Mouse (Mus musculus) B cell, adult (primary cell): ENCODE measurements around the gene Agmo. TPM values are rescaled to one million over a fixed set of nuclear protein-coding genes. Genes with fewer than 3 reads are reported as not detected.

Experiments used
- total RNA-seq: library from RNA; stranded (reverse); gene quantifications from 4 replicates; pipeline ENCODE4 v1.2.4, GENCODE M21; 2023; ENCODE audit not compliant: inconsistent age

Agmo gene
- total RNA-seq, result not detected in 4 replicates

DNA sequence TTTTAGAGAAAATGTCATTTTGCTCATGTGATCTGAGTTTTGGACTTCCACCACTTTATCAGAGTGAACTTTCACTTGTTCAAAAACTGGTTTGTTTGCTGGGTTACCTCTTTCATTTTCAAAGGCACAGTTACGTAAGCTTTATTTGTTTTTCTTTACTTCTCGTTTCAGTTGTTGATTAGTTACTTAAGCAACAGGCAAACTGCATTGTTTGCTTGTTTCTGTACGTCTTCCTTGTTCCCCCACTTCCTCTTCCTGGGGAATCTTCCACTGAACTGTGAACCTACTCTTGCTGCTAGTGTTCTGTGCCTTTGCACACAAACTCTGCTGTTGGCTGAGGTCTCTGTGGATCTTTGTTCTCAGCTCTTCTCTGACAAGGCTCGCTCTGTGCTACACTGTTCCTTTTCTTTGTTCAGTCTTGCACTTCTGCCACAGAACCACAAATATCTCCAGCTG is at the start of gene Agmo:
Gene Agmo (plus strand): TSS at position 76 of the 456 bp plus-strand sequence.

Other genes with a start within 250 kb of the Agmo start
- not detected in 4 replicates for gene Meox2, start 133.1 kb upstream of the Agmo start, total RNA-seq